Comparison of ENCODE assay signal across 8 mouse cellular contexts in the genomic region with DNA sequence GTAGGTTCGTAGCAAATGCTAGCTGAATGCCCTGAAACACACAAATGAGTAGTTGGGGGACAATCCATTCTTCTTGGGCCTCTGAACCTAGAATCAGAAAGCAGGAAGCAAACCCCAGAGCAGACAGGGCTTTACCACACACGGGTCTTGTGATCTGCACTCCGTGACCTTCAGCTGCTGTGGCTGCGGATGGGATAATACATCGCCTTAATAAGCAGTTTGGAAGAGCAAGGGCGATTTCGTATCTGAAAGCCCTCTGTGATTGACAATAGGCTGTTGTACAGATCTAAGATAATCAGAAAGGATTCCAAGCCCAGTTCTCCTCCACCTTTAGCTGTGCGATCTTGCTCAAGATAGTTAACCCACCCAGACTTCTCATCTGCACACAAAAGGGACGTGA. TPM values are rescaled to one million over a fixed set of nuclear protein-coding genes. Genes with fewer than 3 reads are reported as not detected.
DNase-seq lines count a peak whose midpoint lies in the region; ATAC-seq and TF ChIP-seq lines count a peak whose summit lies in the region.

No protein-coding gene starts in this region.

- WGBS in liver, postnatal 0 days (ENCODE audit: insufficient replicate concordance), result 39% methylated on average over 9 of the region's 9 CpGs
- 34% methylated on average over 9 of the region's 9 CpGs for WGBS in embryonic facial prominence, embryonic 10.5 days

- no peak for DNase-seq in liver, postnatal 0 days
- no peak for DNase-seq in liver
- DNase-seq in embryonic facial prominence, embryonic 10.5 days (ENCODE audit: low spot score), result peak; percentile 30
- DNase-seq in cerebellum, adult 11 months, result no peak
- no peak for DNase-seq in cerebellum, postnatal 4 days (ENCODE audit: low spot score in 2 of 2)

- H3K9ac ChIP-seq in liver, postnatal 0 days (replicated peaks), result 0 out of 2 replicates have a peak overlapping the region, but pooled peaks have one; percentile 11

- peaks cover 45% of the 10 kb centered on the region for H3K4me1 ChIP-seq in liver, postnatal 0 days (ENCODE audit: insufficient read depth)
- H3K4me1 ChIP-seq in embryonic facial prominence, embryonic 10.5 days, result peaks cover 62% of the 10 kb centered on the region

- no peak overlapping the region for H3K4me2 ChIP-seq in liver, postnatal 0 days (ENCODE audit: low read depth, low read length)

- H3K27ac ChIP-seq in liver, postnatal 0 days (ENCODE audit: low read depth), result peak overlapping the region; percentile 56
- peak overlapping the region; percentile 92 for H3K27ac ChIP-seq in embryonic facial prominence, embryonic 10.5 days (replicated peaks)

- no peak for TF ChIP-seq EP300 in liver, postnatal 0 days (IDR thresholded peaks at IDR 0.05; ENCODE audit: low read depth)

- TF ChIP-seq CTCF in liver, postnatal 0 days (IDR thresholded peaks at IDR 0.05; ENCODE audit: low read depth), result no peak

- ATAC-seq in liver, postnatal 0 days, result no peak
- peak; percentile 12 for ATAC-seq in inflammation-experienced regulatory T-cells, adult 6 months
- peak; percentile 53; the same call in 1 of the 2 replicates for ATAC-seq in monocyte, adult 5-6 weeks (replicated peaks; ENCODE audit: insufficient number of reproducible peaks, low FRiP score, low TSS enrichment, poor library complexity, severe bottlenecking)
- ATAC-seq in cerebellum, adult (ENCODE audit: insufficient number of reproducible peaks, low FRiP score, low TSS enrichment), result no peak

- no peaks in the 10 kb centered on the region for H3K9me3 ChIP-seq in liver, postnatal 0 days (ENCODE audit: low read length)
- no peaks in the 10 kb centered on the region for H3K9me3 ChIP-seq in embryonic facial prominence, embryonic 10.5 days

- H3K4me3 ChIP-seq in liver, postnatal 0 days (ENCODE audit: low read depth, low read length), result no peak overlapping the region
- H3K4me3 ChIP-seq in embryonic facial prominence, embryonic 10.5 days, result no peak overlapping the region

- no peaks in the 10 kb centered on the region for H3K36me3 ChIP-seq in liver, postnatal 0 days (replicated peaks; ENCODE audit: insufficient read depth, low read length)
- H3K36me3 ChIP-seq in embryonic facial prominence, embryonic 10.5 days (replicated peaks), result no peaks in the 10 kb centered on the region

- H3K27me3 ChIP-seq in liver, postnatal 0 days (ENCODE audit: insufficient read depth, low read length), result no peaks in the 10 kb centered on the region
- H3K27me3 ChIP-seq in embryonic facial prominence, embryonic 10.5 days (replicated peaks; ENCODE audit: low read depth, poor library complexity, severe bottlenecking), result no peaks in the 10 kb centered on the region

RNA-seq across cellular contexts. Expression of a gene that starts 52.5 kb away (rescaled TPM):
- polyA plus RNA-seq in liver, postnatal 0 days (2015; fragmentation: Nextera tagmentation; extraction: Ambion mirVana), result 42.0 and 45.7 TPM in 2 replicates
- 114 and 119 TPM in 2 replicates for polyA plus RNA-seq in embryonic facial prominence, embryonic 10.5 days (2016; fragmentation: Nextera tagmentation; extraction: Ambion mirVana)
- 100 to 1,000 TPM; 109 to 177 (median 123) TPM for polyA plus RNA-seq in inflammation-experienced regulatory T-cells, adult 6 months (2017; shearing (Covaris generic))
- 42.9 to 74.7 TPM (median 44.7 TPM) in 3 replicates for total RNA-seq in monocyte, adult 5-6 weeks (2017)

Comparison
In these comparisons a context has a peak if more than half of its experiments do, and no peak if none do; other contexts are left out.
1. ATAC-seq: peak in inflammation-experienced regulatory T-cells, adult 6 months (single experiment) and monocyte, adult 5-6 weeks (single experiment); none in liver, postnatal 0 days (single experiment) and cerebellum, adult (single experiment).